Mouse (Mus musculus) adrenal gland, adult 8-10 months (tissue): Measurements from ENCODE around the gene Phf6. TPM values are rescaled to one million over a fixed set of nuclear protein-coding genes. Genes with fewer than 3 reads are reported as not detected.
"Not testable (repeated sequence)": the region's sequence is repeated elsewhere in the genome, so short reads cannot be mapped to it uniquely, and the experiment has no call there.

Experiments
- DNase-seq: peaks from one replicate; pipeline ENCODE4 v3.0.0; 2022
- total RNA-seq, 4 experiments: library from RNA; stranded (reverse); gene quantifications; 2 replicates each; pipeline ENCODE4 v1.2.4; 2022

The Phf6 gene
- total RNA-seq: 10 to 100 TPM; 17.4 to 23.8 (median 20.3) TPM

GRCm38 (mm10) chrX:52911587-52912371 lies at the start of gene Phf6:
Gene Phf6 (plus strand): TSS chrX:52912266.
- DNase-seq: peak; percentile 85

- DNase-seq: no peak
These were observed 47.9 kb upstream of the Phf6 start for GRCm38 (mm10) chrX:52864126-52864525.

- not testable (repeated sequence) for DNase-seq
These were observed 13.6 kb upstream of the Phf6 start for GRCm38 (mm10) chrX:52898486-52898885.

- no peak for DNase-seq
These were observed 284 bp downstream of the Phf6 start for GRCm38 (mm10) chrX:52912372-52912728.

GRCm38 (mm10) chrX:52912826-52913701 lies 998 bp downstream of the Phf6 start:
- DNase-seq: peak; percentile 3

- DNase-seq: no peak
These were observed 1.8 kb downstream of the Phf6 start for GRCm38 (mm10) chrX:52913856-52914255.

GRCm38 (mm10) chrX:52914705-52915104 lies 2.6 kb downstream of the Phf6 start:
- DNase-seq: no peak

- no peak for DNase-seq
These were observed 4.5 kb downstream of the Phf6 start for GRCm38 (mm10) chrX:52916516-52916915.

- DNase-seq: no peak
These were observed 14.7 kb downstream of the Phf6 start for GRCm38 (mm10) chrX:52926726-52927125.

GRCm38 (mm10) chrX:52928883-52929282 lies 16.8 kb downstream of the Phf6 start:
- DNase-seq: no peak

- no peak for DNase-seq
These were observed 17.7 kb downstream of the Phf6 start for GRCm38 (mm10) chrX:52929779-52930178.

- DNase-seq: no peak
These were observed 18.1 kb downstream of the Phf6 start for GRCm38 (mm10) chrX:52930191-52930590.

- DNase-seq: no peak
These were observed 20.1 kb downstream of the Phf6 start for GRCm38 (mm10) chrX:52932161-52932560.

GRCm38 (mm10) chrX:52934496-52934895 lies 22.4 kb downstream of the Phf6 start:
- DNase-seq: no peak

GRCm38 (mm10) chrX:52945509-52945908 lies 33.4 kb downstream of the Phf6 start:
- DNase-seq: no peak

- no peak for DNase-seq
These were observed 37.6 kb downstream of the Phf6 start for GRCm38 (mm10) chrX:52949713-52950112.

- no peak for DNase-seq
These were observed 44.9 kb downstream of the Phf6 start for GRCm38 (mm10) chrX:52956942-52957341.

- DNase-seq: no peak
These were observed 49.6 kb downstream of the Phf6 start for GRCm38 (mm10) chrX:52961559-52962110.

GRCm38 (mm10) chrX:52965149-52965548 lies 53.1 kb downstream of the Phf6 start:
- no peak for DNase-seq

GRCm38 (mm10) chrX:52971211-52972006 lies 59.3 kb downstream of the Phf6 start:
- DNase-seq: peak; percentile 20

- DNase-seq: no peak
These were observed 60.1 kb downstream of the Phf6 start for GRCm38 (mm10) chrX:52972129-52972528.

- no peak for DNase-seq
These were observed 60.6 kb downstream of the Phf6 start for GRCm38 (mm10) chrX:52972680-52973079.
